Mouse (Mus musculus) gastrocnemius, postnatal 14 days (tissue): Measurements from ENCODE around the gene Gapvd1. TPM values are rescaled to one million over a fixed set of nuclear protein-coding genes. Genes with fewer than 3 reads are reported as not detected.
"Not testable (repeated sequence)": the region's sequence is repeated elsewhere in the genome, so short reads cannot be mapped to it uniquely, and the experiment has no call there.

ENCODE experiments used
- DNase-seq: peaks from one replicate; pipeline ENCODE4 v3.0.0; 2021; ENCODE audit warnings: mixed read lengths
- intact Hi-C: fragments of 180-260 bp; cut with DNase I; formaldehyde crosslinking; loops from one replicate; pipeline ENCODE4 v1.15.1; 2025; ENCODE audit warnings: low total_unique reads
- total RNA-seq, 2 experiments: library from RNA; stranded (reverse); gene quantifications; 2 replicates each; pipeline ENCODE4 v1.2.3; 2021

Gapvd1 gene
- total RNA-seq, 2 experiments from 2014 or later, result 32.2 to 34.6 TPM

GRCm38 (mm10) chr2:34773673-34774072, 18.6 kb upstream of the Gapvd1 start:
- DNase-seq, result no peak
- intact Hi-C loops, result no loop called here

GRCm38 (mm10) chr2:34772252-34773235, 17.5 kb upstream of the Gapvd1 start:
- no peak for DNase-seq
- intact Hi-C loops, result no loop called here

DNA sequence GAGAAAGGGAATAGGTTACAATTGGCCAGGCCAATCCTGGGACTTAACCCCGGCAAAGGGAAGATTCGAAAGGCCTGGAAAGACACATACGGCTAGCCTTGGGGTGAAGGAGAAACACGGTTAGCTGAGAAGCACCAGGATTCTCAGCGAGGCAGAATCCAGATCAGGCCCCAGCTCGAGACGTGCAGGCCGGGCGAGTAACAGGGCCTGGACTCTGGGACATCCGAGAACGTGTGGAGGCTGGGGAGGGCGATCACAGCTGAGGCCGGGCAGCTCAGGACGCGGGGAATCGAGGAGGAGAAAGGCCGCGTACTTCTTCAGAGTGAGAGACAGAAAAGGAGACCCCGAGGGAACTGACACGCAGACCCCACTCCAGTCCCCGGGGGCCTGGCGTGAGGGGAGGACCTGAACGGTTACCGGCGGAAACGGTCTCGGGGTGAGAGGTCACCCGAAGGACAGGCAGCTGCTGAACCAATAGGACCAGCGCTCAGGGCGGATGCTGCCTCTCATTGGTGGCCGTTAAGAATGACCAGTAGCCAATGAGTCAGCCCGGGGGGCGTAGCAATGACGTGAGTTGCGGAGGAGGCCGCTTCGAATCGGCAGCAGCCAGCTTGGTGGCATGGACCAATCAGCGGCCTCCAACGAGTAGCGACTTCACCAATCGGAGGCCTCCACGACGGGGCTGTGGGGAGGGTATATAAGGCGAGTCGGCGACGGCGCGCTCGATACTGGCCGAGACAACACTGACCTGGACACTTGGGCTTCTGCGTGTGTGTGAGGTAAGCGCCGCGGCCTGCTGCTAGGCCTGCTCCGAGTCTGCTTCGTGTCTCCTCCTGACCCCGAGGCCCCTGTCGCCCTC, 16.6 kb upstream of the Gapvd1 start, which contains the start of gene Hspa5:
Gene Hspa5, plus strand, starts transcription at position 603 of the 859 bp plus-strand sequence.
- intact Hi-C loops, result no loop called here
- peak; percentile 99 for DNase-seq

GRCm38 (mm10) chr2:34770951-34771350, 15.9 kb upstream of the Gapvd1 start:
- intact Hi-C loops, result no loop called here

GRCm38 (mm10) chr2:34770049-34770448, 15.0 kb upstream of the Gapvd1 start:
- DNase-seq, result no peak
- intact Hi-C loops, result no loop called here

More at GRCm38 (mm10) chr2:34770951-34771350, 15.9 kb upstream of the Gapvd1 start:
- no peak for DNase-seq

GRCm38 (mm10) chr2:34764801-34765200, 9.8 kb upstream of the Gapvd1 start:
- DNase-seq, result no peak
- intact Hi-C loops, result no loop called here

- intact Hi-C loops, result no loop called here
- DNase-seq, result no peak
These were observed 7.8 kb upstream of the Gapvd1 start for GRCm38 (mm10) chr2:34762872-34763271.

- no peak for DNase-seq
These were observed 7.1 kb upstream of the Gapvd1 start for GRCm38 (mm10) chr2:34762174-34762573.

DNA sequence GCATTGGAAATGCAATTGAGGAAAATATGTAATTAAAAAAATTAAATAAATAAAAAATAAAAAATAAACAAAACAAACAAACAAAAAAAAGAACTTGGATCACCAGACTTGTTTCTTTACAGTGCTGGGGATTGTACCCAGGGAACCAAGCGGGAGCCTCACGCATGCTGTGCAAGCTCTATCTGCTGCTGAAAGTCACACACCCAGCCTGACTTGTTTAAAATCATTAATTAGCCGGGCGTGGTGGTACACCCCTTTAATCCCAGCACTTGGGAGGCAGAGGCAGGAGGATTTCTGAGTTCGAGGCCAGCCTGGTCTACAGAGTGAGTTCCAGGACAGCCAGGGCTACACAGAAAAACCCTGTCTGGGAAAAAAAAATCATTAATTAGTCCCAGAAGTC, 6.2 kb upstream of the Gapvd1 start:
- intact Hi-C loops, result not testable (repeated sequence)

More at GRCm38 (mm10) chr2:34762174-34762573, 7.1 kb upstream of the Gapvd1 start:
- intact Hi-C loops, result no loop called here

GRCm38 (mm10) chr2:34757341-34757740, 2.3 kb upstream of the Gapvd1 start:
- DNase-seq, result no peak
- intact Hi-C loops, result no loop called here

More for the DNA sequence above, 6.2 kb upstream of the Gapvd1 start:
- DNase-seq, result not testable (repeated sequence)

- peak; percentile 93 for DNase-seq
- intact Hi-C loops, result no loop called here
These were observed 1.1 kb downstream of the Gapvd1 start for GRCm38 (mm10) chr2:34753811-34754550.

GRCm38 (mm10) chr2:34750245-34750644, 4.8 kb downstream of the Gapvd1 start:
- no peak for DNase-seq
- intact Hi-C loops, result no loop called here

- intact Hi-C loops, result no loop called here
- DNase-seq, result no peak
These were observed 6.6 kb downstream of the Gapvd1 start for GRCm38 (mm10) chr2:34748479-34748878.

GRCm38 (mm10) chr2:34745673-34746072, 9.4 kb downstream of the Gapvd1 start:
- DNase-seq, result no peak
- intact Hi-C loops, result no loop called here

GRCm38 (mm10) chr2:34744476-34744875, 10.6 kb downstream of the Gapvd1 start:
- DNase-seq, result no peak
- intact Hi-C loops, result no loop called here

DNA sequence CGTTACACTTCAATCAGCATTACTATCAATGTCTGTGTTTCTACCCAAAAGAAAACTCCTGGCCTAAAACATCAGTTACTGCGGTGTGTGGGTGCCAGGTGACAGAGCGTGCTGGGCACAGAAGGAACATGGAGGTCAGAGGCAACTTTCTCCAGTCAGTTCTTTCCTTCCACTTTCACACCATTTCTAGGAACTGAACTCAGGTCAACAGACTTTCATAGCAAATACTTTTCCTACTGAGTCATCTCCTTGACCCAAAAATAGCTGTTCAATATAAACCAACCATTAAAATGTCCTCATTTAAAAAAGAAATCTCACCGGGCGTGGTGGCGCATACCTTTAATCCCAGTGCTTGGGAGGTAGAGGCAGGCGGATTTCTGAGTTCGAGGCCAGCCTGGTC, 12.4 kb downstream of the Gapvd1 start:
- no peak for DNase-seq
- intact Hi-C loops, result no loop called here

DNA sequence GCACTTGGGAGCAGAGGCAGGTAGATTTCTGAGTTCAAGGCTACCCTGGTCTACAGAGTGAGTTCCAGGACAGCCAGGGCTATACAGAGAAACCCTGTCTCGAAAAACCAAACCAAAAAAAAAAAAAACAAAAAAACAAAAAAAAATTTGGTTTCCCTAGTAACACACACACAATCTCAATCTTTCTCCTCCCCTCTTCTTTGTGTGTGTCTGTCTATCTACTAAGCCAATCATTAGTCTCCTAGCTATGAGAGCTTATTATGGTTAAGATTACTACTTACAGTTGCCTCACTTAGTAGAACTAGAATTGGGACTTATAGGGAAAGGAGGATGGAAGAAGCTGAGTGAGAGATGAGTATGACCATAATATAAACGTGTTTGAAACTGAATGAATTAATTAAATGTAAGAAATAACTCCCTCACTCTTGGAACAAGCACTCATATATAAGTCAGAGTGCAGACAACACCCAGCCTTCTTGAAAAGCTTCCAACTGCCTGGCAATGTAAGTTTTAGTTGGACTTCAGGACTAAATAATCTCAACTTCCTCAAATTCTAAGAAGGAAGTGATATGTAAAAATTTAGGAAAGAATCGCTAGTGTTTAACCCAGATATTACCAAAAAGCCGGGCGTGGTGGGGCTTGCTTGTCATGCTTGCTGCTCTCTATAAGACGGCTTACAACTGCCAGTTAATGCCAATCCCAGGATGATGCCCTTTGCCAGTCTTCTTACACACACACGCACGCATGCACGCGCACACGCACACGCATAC, 13.5 kb downstream of the Gapvd1 start:
- intact Hi-C loops, result no loop called here
- no peak for DNase-seq

GRCm38 (mm10) chr2:34739684-34740391, 15.2 kb downstream of the Gapvd1 start:
- DNase-seq, result no peak
- intact Hi-C loops, result no loop called here
